Mouse (Mus musculus) 416B (cell line): Measurements from ENCODE around the gene Lipo1.
"Not testable (repeated sequence)": the region's sequence is repeated elsewhere in the genome, so short reads cannot be mapped to it uniquely, and the experiment has no call there.

ENCODE experiments used
- DNase-seq: peaks from one replicate; pipeline ENCODE4 v3.0.0; 2011; ENCODE audit warnings: low read depth

The Lipo1 gene

DNA sequence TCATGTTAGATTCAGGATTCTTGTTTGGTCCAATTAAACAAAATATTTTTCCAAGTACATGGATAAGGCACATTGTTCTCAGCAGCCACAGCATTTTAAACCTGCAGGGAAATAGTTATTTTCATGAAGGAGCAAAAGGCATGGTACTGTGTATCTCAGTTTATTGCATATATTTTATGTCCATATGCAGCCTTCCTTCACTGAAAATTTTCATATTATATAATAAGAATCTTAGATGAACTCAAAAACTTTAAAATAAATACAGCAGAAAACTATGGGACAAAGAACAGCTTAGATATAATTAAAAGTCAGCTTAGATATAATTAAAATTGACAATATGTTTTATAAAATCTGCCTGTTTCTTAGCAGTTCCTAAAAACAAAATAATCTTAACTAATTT lies at the start of gene Lipo1:
Gene Lipo1, minus strand, starts transcription at position 101 of the 400 bp plus-strand sequence.
- DNase-seq, result not testable (repeated sequence)

GRCm38 (mm10) chr19:33786576-33787277 lies 532 bp downstream of the Lipo1 start:
- no peak for DNase-seq

- not testable (repeated sequence) for DNase-seq
Observed at GRCm38 (mm10) chr19:33761287-33762086, 25.8 kb downstream of the Lipo1 start, which contains the start of gene Lipo3. Gene Lipo3, minus strand, starts transcription at chr19:33761951.

DNA sequence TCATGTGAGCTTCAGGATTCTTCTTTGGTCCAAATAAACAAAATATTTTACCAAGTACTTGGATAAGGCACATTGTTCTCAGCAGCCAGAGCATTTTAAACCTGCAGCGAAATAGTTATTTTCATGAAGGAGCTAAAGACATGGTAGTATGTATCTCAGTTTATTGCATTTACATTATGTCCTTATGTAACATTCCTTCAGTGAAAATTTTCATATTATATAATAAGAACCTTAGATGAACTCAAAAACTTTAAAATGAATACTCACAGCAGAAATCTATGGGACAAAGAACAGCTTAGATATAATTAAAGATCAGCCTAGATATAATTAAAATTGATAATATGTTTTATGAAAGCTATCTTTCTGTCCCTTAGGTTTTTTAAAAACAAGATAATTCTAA lies 36.0 kb downstream of the Lipo1 start, which contains the start of gene Lipo2:
Gene Lipo2, minus strand, starts transcription at position 101 of the 400 bp plus-strand sequence.
- not testable (repeated sequence) for DNase-seq
